Mouse (Mus musculus) small intestine, adult 2 months (tissue): ENCODE measurements at regions not wholly inside any gene's neighbourhood (a gene's known extent, or its start where the extent isn't known, plus 50 kb on each side); places are given as distances from the start of the nearest gene placed in this dataset.

Experiments used
- CTCF ChIP-seq: fragments of 200-500 bp; IDR thresholded peaks from 2 replicates; pipeline ENCODE4 v1.5.1; 2012; ENCODE audit warnings: low read depth, mild to moderate bottlenecking, control low read depth, inconsistent platforms, low read length, moderate library complexity, mixed read lengths; ENCODE audit not compliant: insufficient replicate concordance, insufficient read length; ENCODE audit errors: extremely low read depth
- POLR2A ChIP-seq: fragments of 200-500 bp; IDR thresholded peaks from 2 replicates; pipeline ENCODE4 v1.6.1; 2012; ENCODE audit warnings: low read depth, mild to moderate bottlenecking, control low read depth, inconsistent platforms, low read length, moderate library complexity

- TF ChIP-seq CTCF (no peak), POLR2A (no peak)
These were observed 215.6 kb downstream of the Pik3r1 start for GRCm38 (mm10) chr13:101552451-101552850.
